Comparison of ENCODE assay signal across 8 mouse cellular contexts in genomic region chr3:60501561-60502151, GRCm38 (mm10). TPM values are rescaled to one million over a fixed set of nuclear protein-coding genes. Genes with fewer than 3 reads are reported as not detected.
A peak's percentile ranks its signal among the peaks of the same experiment; 100 is the strongest.
DNase-seq lines count a peak whose midpoint lies in the region; ATAC-seq and TF ChIP-seq lines count a peak whose summit lies in the region.

No protein-coding gene starts in this region.

- intact Hi-C loops in gastrocnemius, postnatal 14 days (cut with DNase I; ENCODE audit: low total_unique reads), result no loop called here

- H3K4me3 ChIP-seq in intestine, embryonic 14.5 days (ENCODE audit: low read depth, low read length), result peak overlapping the region; percentile 79
- H3K4me3 ChIP-seq in liver, embryonic 11.5 days (ENCODE audit: low read depth, low read length), result peak overlapping the region; percentile 97
- peak overlapping the region; percentile 97 for H3K4me3 ChIP-seq in midbrain, postnatal 0 days (ENCODE audit: low read depth, low read length)

- H3K9ac ChIP-seq in intestine, embryonic 14.5 days (ENCODE audit: low read length), result peak overlapping the region; percentile 89
- peak overlapping the region; percentile 99 for H3K9ac ChIP-seq in liver, embryonic 11.5 days (ENCODE audit: low read depth, low read length)
- H3K9ac ChIP-seq in midbrain, postnatal 0 days (replicated peaks; ENCODE audit: low read length, poor library complexity, severe bottlenecking), result peak overlapping the region; percentile 92

- WGBS in intestine, embryonic 14.5 days, result under 1% methylated on average over 29 of the region's 29 CpGs
- WGBS in liver, embryonic 11.5 days, result under 1% methylated on average over 28 of the region's 29 CpGs
- WGBS in midbrain, postnatal 0 days, result 2% methylated on average over 20 of the region's 29 CpGs

- peak overlapping the region; percentile 81 for H3K4me2 ChIP-seq in intestine, embryonic 14.5 days (ENCODE audit: low read length)
- peak overlapping the region; percentile 82 for H3K4me2 ChIP-seq in liver, embryonic 11.5 days
- H3K4me2 ChIP-seq in midbrain, postnatal 0 days (ENCODE audit: low read depth, low read length, poor library complexity, severe bottlenecking), result peak overlapping the region; percentile 83

- no peaks in the 10 kb centered on the region for H3K9me3 ChIP-seq in intestine, embryonic 14.5 days (ENCODE audit: control insufficient read depth, low read length)
- H3K9me3 ChIP-seq in liver, embryonic 11.5 days (ENCODE audit: control insufficient read depth, low read length), result no peaks in the 10 kb centered on the region
- no peaks in the 10 kb centered on the region for H3K9me3 ChIP-seq in midbrain, postnatal 0 days (ENCODE audit: low read length)

- peak; percentile 88 for ATAC-seq in intestine, embryonic 14.5 days (replicated peaks; ENCODE audit: low FRiP score, low TSS enrichment, low read depth)
- ATAC-seq in liver, embryonic 11.5 days (replicated peaks; ENCODE audit: low FRiP score), result peak; percentile 42
- ATAC-seq in midbrain, postnatal 0 days (ENCODE audit: low FRiP score), result peak; percentile 81

- DNase-seq in B cell, adult 2 months, result peak; percentile 59 to 61
- peak; percentile 80 for DNase-seq in Muller cell, postnatal 12 days (ENCODE audit: inconsistent ontology term)
- peak; percentile 75 for DNase-seq in embryo, embryonic 10 days (ENCODE audit: low spot score)
- DNase-seq in gastrocnemius, postnatal 14 days, result peak; percentile 58
- peak; percentile 85 for DNase-seq in intestine, embryonic 14.5 days (ENCODE audit: low spot score)
- no peak for DNase-seq in liver, embryonic 11.5 days (ENCODE audit: low spot score)
- DNase-seq in midbrain, postnatal 0 days (ENCODE audit: low spot score), result peak; percentile 61
- DNase-seq in thymus, postnatal 14 days, result peak; percentile 68

- no peaks in the 10 kb centered on the region for H3K36me3 ChIP-seq in intestine, embryonic 14.5 days (ENCODE audit: control insufficient read depth, insufficient read depth, low read length)
- H3K36me3 ChIP-seq in liver, embryonic 11.5 days (ENCODE audit: control insufficient read depth, insufficient read depth, low read length), result no peaks in the 10 kb centered on the region
- no peaks in the 10 kb centered on the region for H3K36me3 ChIP-seq in midbrain, postnatal 0 days (ENCODE audit: insufficient read depth, low read length)

- no peak for TF ChIP-seq CTCF in midbrain, postnatal 0 days (IDR thresholded peaks at IDR 0.05)

- H3K27me3 ChIP-seq in intestine, embryonic 14.5 days (replicated peaks; ENCODE audit: control insufficient read depth, insufficient read depth, low read length), result no peaks in the 10 kb centered on the region
- no peaks in the 10 kb centered on the region for H3K27me3 ChIP-seq in liver, embryonic 11.5 days (replicated peaks; ENCODE audit: control insufficient read depth, insufficient read depth, low read length)
- H3K27me3 ChIP-seq in midbrain, postnatal 0 days (ENCODE audit: insufficient read depth, low read length), result no peaks in the 10 kb centered on the region

- peaks cover 45% of the 10 kb centered on the region for H3K4me1 ChIP-seq in intestine, embryonic 14.5 days (replicated peaks; ENCODE audit: control insufficient read depth, insufficient read depth, low read length)
- peaks cover 27% of the 10 kb centered on the region for H3K4me1 ChIP-seq in liver, embryonic 11.5 days (replicated peaks; ENCODE audit: control insufficient read depth, insufficient read depth, low read length)
- H3K4me1 ChIP-seq in midbrain, postnatal 0 days (ENCODE audit: insufficient read depth, low read length), result peaks cover 4% of the 10 kb centered on the region; the same call in 1 of the 2 replicates

- peak overlapping the region; percentile 99 for H3K27ac ChIP-seq in intestine, embryonic 14.5 days (ENCODE audit: low read depth)
- peak overlapping the region; percentile 99 for H3K27ac ChIP-seq in liver, embryonic 11.5 days (ENCODE audit: low read depth, low read length)
- peak overlapping the region; percentile 87 for H3K27ac ChIP-seq in midbrain, postnatal 0 days (ENCODE audit: low read depth, low read length)

RNA-seq across cellular contexts. Expression of gene Mbnl1, which starts 29.0 kb away (rescaled TPM):
- 100 to 1,000 TPM; 280 to 319 TPM for total RNA-seq in gastrocnemius, postnatal 14 days (2021)
- 135 and 141 TPM in 2 replicates for polyA plus RNA-seq in intestine, embryonic 14.5 days (2014; fragmentation: Nextera tagmentation; extraction: Ambion mirVana)
- polyA plus RNA-seq in liver, embryonic 11.5 days (2014; fragmentation: Nextera tagmentation; extraction: Ambion mirVana), result 242 and 268 TPM in 2 replicates
- 85.9 and 86.0 TPM in 2 replicates for total RNA-seq in midbrain, postnatal 0 days (2014; rRNA removed)
- 46.8 and 55.9 TPM in 2 replicates for polyA plus RNA-seq in midbrain, postnatal 0 days (2015; fragmentation: Nextera tagmentation; extraction: Ambion mirVana)
